Mouse (Mus musculus) bone marrow, adult 2 months (tissue): ENCODE results near the gene Atp6v0d1.

Experiments used
- CTCF ChIP-seq: fragments of 200-500 bp; IDR thresholded peaks from 2 replicates; pipeline ENCODE4 v1.5.1; 2011; ENCODE audit warnings: low read length, control low read depth; ENCODE audit not compliant: control insufficient read depth, insufficient read depth
- POLR2A ChIP-seq: fragments of 200-500 bp; IDR thresholded peaks from 2 replicates; pipeline ENCODE4 v1.6.1; 2011; ENCODE audit warnings: low read depth, mild to moderate bottlenecking, control low read depth, low read length, borderline replicate concordance; ENCODE audit not compliant: control insufficient read depth

- TF ChIP-seq CTCF (no peak), POLR2A (no peak)
Measured at GRCm38 (mm10) chr8:105483212-105484029, 82.4 kb downstream of the Atp6v0d1 start.
